Mouse (Mus musculus) 3T3-L1 (cell line): ENCODE measurements around the gene Vmn1r90.
"Not testable (repeated sequence)": the region's sequence is repeated elsewhere in the genome, so short reads cannot be mapped to it uniquely, and the experiment has no call there.

Experiments
- DNase-seq: peaks from one replicate; pipeline ENCODE4 v3.0.0-alpha.2; 2015; ENCODE audit warnings: low read depth, low spot score

Gene Vmn1r90

GRCm38 (mm10) chr7:14563406-14563805 lies at the start of gene Vmn1r90:
TSS of gene Vmn1r90 (minus strand) at chr7:14563506.
- DNase-seq = no peak

- DNase-seq = not testable (repeated sequence)
These were observed 29.7 kb upstream of the Vmn1r90 start for GRCm38 (mm10) chr7:14593009-14593408.

GRCm38 (mm10) chr7:14552284-14552683 lies 11.0 kb downstream of the Vmn1r90 start:
- no peak for DNase-seq

- no peak for DNase-seq
These were observed 38.0 kb downstream of the Vmn1r90 start for GRCm38 (mm10) chr7:14525280-14525679.

GRCm38 (mm10) chr7:14522636-14523035 lies 40.7 kb downstream of the Vmn1r90 start:
- no peak for DNase-seq

GRCm38 (mm10) chr7:14518301-14518700 lies 45.0 kb downstream of the Vmn1r90 start:
- DNase-seq = no peak
